Mouse (Mus musculus) hindbrain, postnatal 0 days (tissue): ENCODE results near the gene Aph1a. TPM values are rescaled to one million over a fixed set of nuclear protein-coding genes. Genes with fewer than 3 reads are reported as not detected.

Experiments
- ATAC-seq: fragments of 200-750 bp; cut with Nextera tagmentation; 2 replicates; pipeline ENCODE4 v1.8.0; 2017; ENCODE audit warnings: mild to moderate bottlenecking, moderate TSS enrichment, moderate library complexity
- DNase-seq: peaks from one replicate; pipeline ENCODE4 v3.0.0-alpha.2; 2015; ENCODE audit warnings: low spot score
- H3K27ac ChIP-seq: fragments of 300-500 bp; sonication (generic); 2 replicates; pipeline ENCODE4 v1.5.1; 2014; ENCODE audit warnings: mild to moderate bottlenecking
- H3K27me3 ChIP-seq: fragments of 300-500 bp; sonication (generic); 2 replicates; pipeline ENCODE4 v1.6.1; 2014; ENCODE audit warnings: low read length, mixed read lengths; ENCODE audit not compliant: insufficient read depth
- H3K36me3 ChIP-seq: fragments of 300-500 bp; sonication (generic); 2 replicates; pipeline ENCODE4 v1.6.1; 2014; ENCODE audit warnings: low read length, mixed read lengths; ENCODE audit not compliant: insufficient read depth
- H3K4me1 ChIP-seq: fragments of 300-500 bp; sonication (generic); 2 replicates; pipeline ENCODE4 v1.6.1; 2014; ENCODE audit warnings: antibody characterized with exemption, low read length, mixed read lengths; ENCODE audit not compliant: insufficient read depth
- H3K4me2 ChIP-seq: fragments of 300-500 bp; sonication (generic); 2 replicates; pipeline ENCODE4 v1.6.1; 2014; ENCODE audit warnings: low read depth, mild to moderate bottlenecking, low read length, moderate library complexity, mixed read lengths
- H3K4me3 ChIP-seq: fragments of 300-500 bp; sonication (generic); 2 replicates; pipeline ENCODE4 v1.5.1; 2014; ENCODE audit warnings: low read length
- H3K9ac ChIP-seq: fragments of 300-500 bp; sonication (generic); replicated peaks from 2 replicates; pipeline ENCODE4 v1.6.1; 2014; ENCODE audit warnings: mild to moderate bottlenecking, low read length, moderate library complexity, mixed read lengths
- H3K9me3 ChIP-seq: fragments of 300-500 bp; sonication (generic); 2 replicates; pipeline ENCODE4 v1.6.1; 2016; ENCODE audit warnings: low read length, mixed read lengths
- CTCF ChIP-seq: IDR thresholded peaks from 2 replicates; pipeline ENCODE4 v1.5.1; 2016; ENCODE audit warnings: antibody characterized with exemption, control low read depth, low read depth
- WGBS: fragments of 180-500 bp; shearing (Covaris S2); extraction: QIAGEN DNeasy Blood & Tissue Kit; methylation state at CpG from one replicate; pipeline ENCODE4 v1.1.7; 2014; 5-methylcytosine and 5-hydroxymethylcytosine counted together
- polyA plus RNA-seq: library from polyadenylated mRNA; unstranded; fragments of >200 nt; fragmentation: Nextera tagmentation; extraction: Ambion mirVana; gene quantifications from 2 replicates; pipeline ENCODE4 v1.2.1, GENCODE M21; 2015
- total RNA-seq: library from RNA; depleted of rRNA; stranded (reverse); fragments of >200 nt; gene quantifications from 2 replicates; pipeline ENCODE4 v1.2.3, GENCODE M21; 2014

Aph1a gene
- total and polyA plus RNA-seq, 2 experiments from 2014 or later: 41.1 to 99.4 TPM

- 89% methylated on average over 7 of the region's 7 CpGs for WGBS
- TF ChIP-seq CTCF: no peak
- H3K4me3 ChIP-seq: no peak overlapping the region
- no peak overlapping the region for H3K9ac ChIP-seq
- no peaks in the 10 kb centered on the region for H3K4me1 ChIP-seq
- H3K36me3 ChIP-seq: peaks cover 16% of the 10 kb centered on the region; the same call in 1 of the 2 replicates
- DNase-seq (no peak), ATAC-seq (no peak)
- H3K4me2 ChIP-seq: no peak overlapping the region
- H3K27me3 ChIP-seq: no peaks in the 10 kb centered on the region
- no peak overlapping the region for H3K27ac ChIP-seq
- no peaks in the 10 kb centered on the region for H3K9me3 ChIP-seq
Observed at GRCm38 (mm10) chr3:95932566-95932965, 38.8 kb downstream of the Aph1a start.

GRCm38 (mm10) chr3:95933111-95933750 lies 39.5 kb downstream of the Aph1a start:
- no peaks in the 10 kb centered on the region for H3K4me1 ChIP-seq
- 91% methylated on average over 7 of the region's 7 CpGs for WGBS
- no peak overlapping the region for H3K27ac ChIP-seq
- no peaks in the 10 kb centered on the region for H3K27me3 ChIP-seq
- DNase-seq (no peak), ATAC-seq (no peak)
- no peak overlapping the region for H3K9ac ChIP-seq
- no peak for TF ChIP-seq CTCF
- no peak overlapping the region for H3K4me3 ChIP-seq
- H3K4me2 ChIP-seq: no peak overlapping the region
- H3K9me3 ChIP-seq: no peaks in the 10 kb centered on the region
- H3K36me3 ChIP-seq: peaks cover 23% of the 10 kb centered on the region; the same call in 1 of the 2 replicates

- ATAC-seq: no peak
- peaks cover 26% of the 10 kb centered on the region; the same call in 1 of the 2 replicates for H3K36me3 ChIP-seq
- H3K27ac ChIP-seq: no peak overlapping the region
- no peaks in the 10 kb centered on the region for H3K4me1 ChIP-seq
- TF ChIP-seq CTCF: no peak
- no peak overlapping the region for H3K4me3 ChIP-seq
- DNase-seq: no peak
- no peaks in the 10 kb centered on the region for H3K9me3 ChIP-seq
- no peaks in the 10 kb centered on the region for H3K27me3 ChIP-seq
- H3K9ac ChIP-seq: no peak overlapping the region
- H3K4me2 ChIP-seq: no peak overlapping the region
- 94% methylated on average over 1 of the region's 1 CpGs for WGBS
Observed at GRCm38 (mm10) chr3:95934448-95934847, 40.7 kb downstream of the Aph1a start.

GRCm38 (mm10) chr3:95938217-95938616 lies 44.4 kb downstream of the Aph1a start:
- H3K27me3 ChIP-seq: no peaks in the 10 kb centered on the region
- TF ChIP-seq CTCF: no peak

GRCm38 (mm10) chr3:95938835-95939234 lies 45.1 kb downstream of the Aph1a start:
- H3K9ac ChIP-seq: no peak overlapping the region
- H3K36me3 ChIP-seq: peaks cover 37% of the 10 kb centered on the region; the same call in 1 of the 2 replicates
- no peak overlapping the region for H3K27ac ChIP-seq
- 94% methylated on average over 15 of the region's 15 CpGs for WGBS
- TF ChIP-seq CTCF: peak; percentile 51
- H3K9me3 ChIP-seq: no peaks in the 10 kb centered on the region
- ATAC-seq: no peak
- H3K4me1 ChIP-seq: no peaks in the 10 kb centered on the region
- H3K27me3 ChIP-seq: no peaks in the 10 kb centered on the region
- H3K4me2 ChIP-seq: no peak overlapping the region
- H3K4me3 ChIP-seq: no peak overlapping the region
- DNase-seq: no peak

More at GRCm38 (mm10) chr3:95938217-95938616, 44.4 kb downstream of the Aph1a start:
- no peak overlapping the region for H3K27ac ChIP-seq
- H3K4me1 ChIP-seq: no peaks in the 10 kb centered on the region
- H3K9me3 ChIP-seq: no peaks in the 10 kb centered on the region
- no peak overlapping the region for H3K4me3 ChIP-seq
- ATAC-seq (no peak), DNase-seq (no peak)
- H3K36me3 ChIP-seq: peaks cover 37% of the 10 kb centered on the region; the same call in 1 of the 2 replicates
- no peak overlapping the region for H3K4me2 ChIP-seq
- H3K9ac ChIP-seq: no peak overlapping the region
- WGBS: 97% methylated on average over 8 of the region's 8 CpGs

GRCm38 (mm10) chr3:95942749-95943148 lies 49.0 kb downstream of the Aph1a start:
- Histone ChIP-seq H3K9ac (no peak overlapping the region), H3K4me1 (no peaks in the 10 kb centered on the region), H3K4me3 (no peak overlapping the region), H3K36me3 (peaks cover 18% of the 10 kb centered on the region; the same call in 1 of the 2 replicates), H3K27ac (no peak overlapping the region), H3K27me3 (no peaks in the 10 kb centered on the region), H3K9me3 (no peaks in the 10 kb centered on the region), H3K4me2 (no peak overlapping the region)
- ATAC-seq (no peak), DNase-seq (no peak)
- no peak for TF ChIP-seq CTCF
- 72% methylated on average over 6 of the region's 6 CpGs for WGBS

GRCm38 (mm10) chr3:95943226-95943625 lies 49.5 kb downstream of the Aph1a start:
- DNase-seq (no peak), ATAC-seq (no peak)
- WGBS: 89% methylated on average over 7 of the region's 7 CpGs
- Histone ChIP-seq H3K4me1 (no peaks in the 10 kb centered on the region), H3K27me3 (no peaks in the 10 kb centered on the region), H3K4me3 (no peak overlapping the region), H3K4me2 (no peak overlapping the region), H3K9me3 (no peaks in the 10 kb centered on the region), H3K36me3 (peaks cover 14% of the 10 kb centered on the region; the same call in 1 of the 2 replicates), H3K27ac (no peak overlapping the region), H3K9ac (no peak overlapping the region)
- TF ChIP-seq CTCF: no peak
